Mouse (Mus musculus) CD4-positive, CD25-positive, alpha-beta regulatory T cell, adult 2 months (primary cell): ENCODE measurements at regions not wholly inside any gene's neighbourhood (a gene's known extent, or its start where the extent isn't known, plus 50 kb on each side); places are given as distances from the start of the nearest gene placed in this dataset.
"Not testable (repeated sequence)": the region's sequence is repeated elsewhere in the genome, so short reads cannot be mapped to it uniquely, and the experiment has no call there.

ENCODE experiments used
- DNase-seq: peaks from one replicate; pipeline ENCODE4 v3.0.0-alpha.2; 2012; ENCODE audit warnings: low read depth, low spot score

- not testable (repeated sequence) for DNase-seq
These were observed 124.6 kb upstream of the Mrpl21 start for GRCm38 (mm10) chr19:3158149-3158548.

GRCm38 (mm10) chr19:3159346-3159745, 123.4 kb upstream of the Mrpl21 start:
- DNase-seq = no peak

- no peak for DNase-seq
These were observed 115.0 kb upstream of the Mrpl21 start for GRCm38 (mm10) chr19:3167683-3168082.

- no peak for DNase-seq
These were observed 100.1 kb upstream of the Mrpl21 start for GRCm38 (mm10) chr19:3182625-3183024.

GRCm38 (mm10) chr19:3192644-3193043, 90.1 kb upstream of the Mrpl21 start:
- DNase-seq = no peak

GRCm38 (mm10) chr19:3204504-3204903, 78.2 kb upstream of the Mrpl21 start:
- peak; percentile 26 for DNase-seq

- DNase-seq = not testable (repeated sequence)
These were observed 77.3 kb upstream of the Mrpl21 start for GRCm38 (mm10) chr19:3205406-3205805.

GRCm38 (mm10) chr19:3208283-3208682, 74.4 kb upstream of the Mrpl21 start:
- peak; percentile 75 for DNase-seq
